Mouse (Mus musculus) hindbrain, embryonic 12.5 days (tissue): ENCODE data around the gene Epo. TPM values are rescaled to one million over a fixed set of nuclear protein-coding genes. Genes with fewer than 3 reads are reported as not detected.

Source experiments
- ATAC-seq: fragments of 200-750 bp; cut with Nextera tagmentation; 2 replicates; pipeline ENCODE4 v1.8.0; 2017; ENCODE audit warnings: moderate TSS enrichment; ENCODE audit not compliant: low FRiP score
- H3K27ac ChIP-seq: fragments of 300-500 bp; sonication (generic); 2 replicates; pipeline ENCODE4 v1.5.1; 2016; ENCODE audit warnings: mild to moderate bottlenecking
- H3K27me3 ChIP-seq: fragments of 300-500 bp; sonication (generic); 2 replicates; pipeline ENCODE4 v1.6.1; 2016; ENCODE audit warnings: mild to moderate bottlenecking
- H3K36me3 ChIP-seq: fragments of 300-500 bp; sonication (generic); 2 replicates; pipeline ENCODE4 v1.6.1; 2016; ENCODE audit warnings: mild to moderate bottlenecking
- H3K4me1 ChIP-seq: fragments of 300-500 bp; sonication (generic); 2 replicates; pipeline ENCODE4 v1.6.1; 2016
- H3K4me2 ChIP-seq: fragments of 300-500 bp; sonication (generic); replicated peaks from 2 replicates; pipeline ENCODE4 v1.6.1; 2016; ENCODE audit warnings: mild to moderate bottlenecking
- H3K4me3 ChIP-seq: fragments of 300-500 bp; sonication (generic); 2 replicates; pipeline ENCODE4 v1.5.1; 2016; ENCODE audit warnings: mild to moderate bottlenecking
- H3K9ac ChIP-seq: fragments of 300-500 bp; sonication (generic); 2 replicates; pipeline ENCODE4 v1.6.1; 2016; ENCODE audit warnings: mild to moderate bottlenecking, moderate library complexity
- H3K9me3 ChIP-seq: fragments of 300-500 bp; sonication (generic); replicated peaks from 2 replicates; pipeline ENCODE4 v1.6.1; 2016; ENCODE audit warnings: mild to moderate bottlenecking
- WGBS: fragments of 180-500 bp; shearing (Covaris S2); methylation state at CpG from one replicate; pipeline ENCODE4 v1.1.7; 2016; 5-methylcytosine and 5-hydroxymethylcytosine counted together
- polyA plus RNA-seq: library from polyadenylated mRNA; unstranded; fragments of >200 nt; fragmentation: Nextera tagmentation; extraction: Ambion mirVana; gene quantifications from 2 replicates; pipeline ENCODE4 v1.2.1, GENCODE M21; 2016

Gene Epo
- polyA plus RNA-seq, 1 experiment from 2014 or later: not detected

GRCm38 (mm10) chr5:137537461-137537860 lies 4.4 kb upstream of the Epo start:
- ATAC-seq: no peak
- no peak overlapping the region for H3K4me2 ChIP-seq
- H3K9ac ChIP-seq: no peak overlapping the region
- H3K27me3 ChIP-seq: no peaks in the 10 kb centered on the region
- peaks cover 5% of the 10 kb centered on the region; the same call in 1 of the 2 replicates for H3K4me1 ChIP-seq
- H3K9me3 ChIP-seq: no peaks in the 10 kb centered on the region
- H3K36me3 ChIP-seq: no peaks in the 10 kb centered on the region
- WGBS: 57% methylated on average over 4 of the region's 4 CpGs
- H3K4me3 ChIP-seq: no peak overlapping the region
- no peak overlapping the region for H3K27ac ChIP-seq

GRCm38 (mm10) chr5:137535318-137535717 lies 2.3 kb upstream of the Epo start:
- no peak overlapping the region for H3K9ac ChIP-seq

GRCm38 (mm10) chr5:137534762-137535161 lies 1.7 kb upstream of the Epo start:
- H3K9me3 ChIP-seq: no peaks in the 10 kb centered on the region
- no peak overlapping the region for H3K4me2 ChIP-seq
- H3K27ac ChIP-seq: no peak overlapping the region
- no peak for ATAC-seq
- peaks cover 5% of the 10 kb centered on the region for H3K36me3 ChIP-seq
- WGBS: 95% methylated on average over 3 of the region's 3 CpGs
- H3K4me1 ChIP-seq: peaks cover 15% of the 10 kb centered on the region
- H3K27me3 ChIP-seq: no peaks in the 10 kb centered on the region
- no peak overlapping the region for H3K9ac ChIP-seq
- H3K4me3 ChIP-seq: no peak overlapping the region

More at GRCm38 (mm10) chr5:137535318-137535717, 2.3 kb upstream of the Epo start:
- WGBS: 86% methylated on average over 9 of the region's 9 CpGs
- no peaks in the 10 kb centered on the region for H3K27me3 ChIP-seq
- no peak for ATAC-seq
- H3K27ac ChIP-seq: no peak overlapping the region
- no peak overlapping the region for H3K4me2 ChIP-seq
- H3K36me3 ChIP-seq: no peaks in the 10 kb centered on the region
- H3K4me3 ChIP-seq: no peak overlapping the region
- no peaks in the 10 kb centered on the region for H3K9me3 ChIP-seq
- H3K4me1 ChIP-seq: peaks cover 9% of the 10 kb centered on the region

- peaks cover 30% of the 10 kb centered on the region for H3K4me1 ChIP-seq
- ATAC-seq: no peak; the same call in 1 of the 2 replicates
Measured at GRCm38 (mm10) chr5:137532808-137533116, 280 bp downstream of the Epo start.

GRCm38 (mm10) chr5:137532131-137532807 lies 773 bp downstream of the Epo start:
- H3K4me2 ChIP-seq: peak overlapping the region; percentile 89
- H3K36me3 ChIP-seq: peaks cover 30% of the 10 kb centered on the region
- H3K9me3 ChIP-seq: no peaks in the 10 kb centered on the region
- H3K4me1 ChIP-seq: peaks cover 35% of the 10 kb centered on the region
- no peak; the same call in 1 of the 2 replicates for ATAC-seq
- peak overlapping the region; percentile 96 for H3K27ac ChIP-seq
- H3K9ac ChIP-seq: peak overlapping the region; percentile 93
- H3K27me3 ChIP-seq: no peaks in the 10 kb centered on the region
- 1% methylated on average over 19 of the region's 19 CpGs for WGBS
- H3K4me3 ChIP-seq: peak overlapping the region; percentile 77

More at GRCm38 (mm10) chr5:137532808-137533116, 280 bp downstream of the Epo start:
- Histone ChIP-seq H3K27ac (peak overlapping the region; percentile 96), H3K4me2 (peak overlapping the region; percentile 89), H3K27me3 (no peaks in the 10 kb centered on the region), H3K36me3 (peaks cover 25% of the 10 kb centered on the region), H3K9me3 (no peaks in the 10 kb centered on the region), H3K4me3 (peak overlapping the region; percentile 77), H3K9ac (peak overlapping the region; percentile 93)
- under 1% methylated on average over 10 of the region's 12 CpGs for WGBS

- Histone ChIP-seq H3K4me1 (peaks cover 39% of the 10 kb centered on the region), H3K9me3 (no peaks in the 10 kb centered on the region), H3K4me2 (peak overlapping the region; percentile 89), H3K27ac (peak overlapping the region; percentile 96), H3K36me3 (peaks cover 33% of the 10 kb centered on the region), H3K27me3 (no peaks in the 10 kb centered on the region), H3K4me3 (peak overlapping the region; percentile 77), H3K9ac (peak overlapping the region; percentile 93)
- under 1% methylated on average over 49 of the region's 51 CpGs for WGBS
- peak; percentile 11 for ATAC-seq
Measured at GRCm38 (mm10) chr5:137531414-137532130, 1.5 kb downstream of the Epo start.

GRCm38 (mm10) chr5:137530588-137531413 lies 2.2 kb downstream of the Epo start:
- H3K36me3 ChIP-seq: peaks cover 38% of the 10 kb centered on the region
- peak; percentile 60 for ATAC-seq
- H3K9me3 ChIP-seq: no peaks in the 10 kb centered on the region
- peak overlapping the region; percentile 96 for H3K27ac ChIP-seq
- no peaks in the 10 kb centered on the region for H3K27me3 ChIP-seq
- WGBS: under 1% methylated on average over 44 of the region's 46 CpGs
- H3K4me1 ChIP-seq: peaks cover 45% of the 10 kb centered on the region
- peak overlapping the region; percentile 93 for H3K9ac ChIP-seq
- peak overlapping the region; percentile 77 for H3K4me3 ChIP-seq
- H3K4me2 ChIP-seq: peak overlapping the region; percentile 89

- ATAC-seq: no peak
- H3K4me2 ChIP-seq: peak overlapping the region; percentile 89
- H3K36me3 ChIP-seq: peaks cover 45% of the 10 kb centered on the region
- no peaks in the 10 kb centered on the region for H3K9me3 ChIP-seq
- H3K4me3 ChIP-seq: peak overlapping the region; percentile 77
- 73% methylated on average over 8 of the region's 8 CpGs for WGBS
- peak overlapping the region; percentile 96 for H3K27ac ChIP-seq
- H3K4me1 ChIP-seq: peaks cover 50% of the 10 kb centered on the region
- H3K9ac ChIP-seq: peak overlapping the region; percentile 93
- H3K27me3 ChIP-seq: no peaks in the 10 kb centered on the region
Measured at GRCm38 (mm10) chr5:137530075-137530474, 3.0 kb downstream of the Epo start.

GRCm38 (mm10) chr5:137529221-137529995 lies 3.6 kb downstream of the Epo start:
- Histone ChIP-seq H3K4me1 (peaks cover 50% of the 10 kb centered on the region), H3K36me3 (peaks cover 51% of the 10 kb centered on the region), H3K27ac (peak overlapping the region; percentile 96; the same call in 1 of the 2 replicates), H3K9ac (peak overlapping the region; percentile 93), H3K27me3 (no peaks in the 10 kb centered on the region), H3K4me2 (peak overlapping the region; percentile 89), H3K4me3 (peak overlapping the region; percentile 77; the same call in 1 of the 2 replicates), H3K9me3 (no peaks in the 10 kb centered on the region)
- no peak for ATAC-seq
- WGBS: 66% methylated on average over 15 of the region's 15 CpGs

- H3K4me3 ChIP-seq: no peak overlapping the region
- H3K9ac ChIP-seq: peak overlapping the region; percentile 23
- H3K4me1 ChIP-seq: peaks cover 52% of the 10 kb centered on the region
- 86% methylated on average over 22 of the region's 22 CpGs for WGBS
- peak overlapping the region; percentile 35; the same call in 1 of the 2 replicates for H3K27ac ChIP-seq
- H3K9me3 ChIP-seq: no peaks in the 10 kb centered on the region
- no peaks in the 10 kb centered on the region for H3K27me3 ChIP-seq
- peaks cover 61% of the 10 kb centered on the region for H3K36me3 ChIP-seq
- H3K4me2 ChIP-seq: no peak overlapping the region
- no peak for ATAC-seq
Measured at GRCm38 (mm10) chr5:137528247-137528968, 4.6 kb downstream of the Epo start.

- H3K36me3 ChIP-seq: peaks cover 71% of the 10 kb centered on the region
- no peak overlapping the region for H3K4me3 ChIP-seq
- no peaks in the 10 kb centered on the region for H3K9me3 ChIP-seq
- H3K4me2 ChIP-seq: no peak overlapping the region
- WGBS: 50% methylated on average over 1 of the region's 1 CpGs
- ATAC-seq: no peak
- H3K27ac ChIP-seq: peak overlapping the region; percentile 60; the same call in 1 of the 2 replicates
- peak overlapping the region; percentile 42; the same call in 1 of the 2 replicates for H3K9ac ChIP-seq
- H3K4me1 ChIP-seq: peaks cover 52% of the 10 kb centered on the region
- no peaks in the 10 kb centered on the region for H3K27me3 ChIP-seq
Measured at GRCm38 (mm10) chr5:137527413-137527812, 5.6 kb downstream of the Epo start.
